Mouse (Mus musculus): ENCODE measurements at regions not wholly inside any gene's neighbourhood (a gene's known extent, or its start where the extent isn't known, plus 50 kb on each side); places are given as distances from the start of the nearest gene placed in this dataset.

GRCm38 (mm10) chr12:36849086-36849485, 259.3 kb upstream of the Meox2 start:
- no peak for TF ChIP-seq CTCF (IDR thresholded peaks at IDR 0.05; ENCODE audit: insufficient read depth, low read length)
- no peak for TF ChIP-seq POLR2A (IDR thresholded peaks at IDR 0.05; ENCODE audit: borderline replicate concordance, extremely low read depth, low read depth, low read length)

Measured in lung, adult 2 months (tissue).